Mouse (Mus musculus): ENCODE measurements at regions not wholly inside any gene's neighbourhood (a gene's known extent, or its start where the extent isn't known, plus 50 kb on each side); places are given as distances from the start of the nearest gene placed in this dataset.

DNA sequence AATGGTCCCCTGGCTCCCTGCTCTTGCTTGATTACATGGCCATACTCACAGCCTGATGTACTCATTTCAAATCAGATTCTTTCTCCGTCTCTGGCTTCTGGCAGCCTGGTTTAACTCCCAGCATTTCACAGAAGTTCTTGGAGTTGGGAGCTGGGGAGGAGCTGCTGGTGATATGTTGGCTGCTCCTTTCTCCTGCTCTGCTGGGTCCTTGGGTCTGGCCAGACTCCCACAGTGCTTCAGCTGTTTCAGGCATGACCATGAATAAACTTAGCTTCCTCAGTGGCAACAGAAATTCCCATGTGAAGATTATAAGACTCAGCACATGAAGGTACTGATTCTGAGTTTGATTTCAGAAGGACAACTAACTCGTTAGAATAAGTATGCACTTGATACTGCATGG, 182.7 kb upstream of the Mki67 start:
- TF ChIP-seq ETS1 (IDR thresholded peaks at IDR 0.05; ENCODE audit: low read depth, low read length) (no peak), CTCF (IDR thresholded peaks at IDR 0.05 in 2 of 3, conservative IDR thresholded peaks at IDR 0.05 in 1 of 3; ENCODE audit: control insufficient read depth in 1 of 3, insufficient read depth in 1 of 3, low read depth in 2 of 3, low read length in 3 of 3, poor library complexity in 1 of 3, severe bottlenecking in 1 of 3) (no peak), GATA1 (IDR thresholded peaks at IDR 0.05; ENCODE audit: low read depth, low read length) (no peak), POLR2A (IDR thresholded peaks at IDR 0.05; ENCODE audit: control insufficient read depth in 1 of 2, insufficient read depth in 1 of 2, low read depth in 1 of 2, low read length in 2 of 2, poor library complexity in 1 of 2) (no peak), CHD1 (IDR thresholded peaks at IDR 0.05; ENCODE audit: low read depth, low read length) (no peak), EP300 (IDR thresholded peaks at IDR 0.05; ENCODE audit: low read depth in 1 of 2, low read length in 2 of 2) (no peak), MXI1 (IDR thresholded peaks at IDR 0.05; ENCODE audit: low read depth, low read length) (no peak), RCOR1 (IDR thresholded peaks at IDR 0.05; ENCODE audit: low read depth, low read length) (no peak), ZNF384 (IDR thresholded peaks at IDR 0.05; ENCODE audit: low read depth, low read length) (no peak), MYB (IDR thresholded peaks at IDR 0.05; ENCODE audit: low read depth, low read length) (no peak), ZC3H11A (IDR thresholded peaks at IDR 0.05; ENCODE audit: low read depth, low read length) (no peak), MEF2A (IDR thresholded peaks at IDR 0.05; ENCODE audit: extremely low read depth, insufficient replicate concordance, low read depth, low read length, poor library complexity, severe bottlenecking) (no peak)

Measured in MEL (cell line).